Mouse (Mus musculus): ENCODE data around the gene Snrpd2. TPM values are rescaled to one million over a fixed set of nuclear protein-coding genes. Genes with fewer than 3 reads are reported as not detected.
"Not testable (repeated sequence)": the region's sequence is repeated elsewhere in the genome, so short reads cannot be mapped to it uniquely, and the experiment has no call there.

Snrpd2 gene
- total RNA-seq, 2 experiments from 2014 or later: 72.4 to 84.8 TPM

GRCm38 (mm10) chr7:19148180-19148874 is 1.2 kb upstream of the Snrpd2 start:
- no peak for DNase-seq (ENCODE audit: extremely low spot score in 1 of 2, low spot score in 1 of 2)

DNA sequence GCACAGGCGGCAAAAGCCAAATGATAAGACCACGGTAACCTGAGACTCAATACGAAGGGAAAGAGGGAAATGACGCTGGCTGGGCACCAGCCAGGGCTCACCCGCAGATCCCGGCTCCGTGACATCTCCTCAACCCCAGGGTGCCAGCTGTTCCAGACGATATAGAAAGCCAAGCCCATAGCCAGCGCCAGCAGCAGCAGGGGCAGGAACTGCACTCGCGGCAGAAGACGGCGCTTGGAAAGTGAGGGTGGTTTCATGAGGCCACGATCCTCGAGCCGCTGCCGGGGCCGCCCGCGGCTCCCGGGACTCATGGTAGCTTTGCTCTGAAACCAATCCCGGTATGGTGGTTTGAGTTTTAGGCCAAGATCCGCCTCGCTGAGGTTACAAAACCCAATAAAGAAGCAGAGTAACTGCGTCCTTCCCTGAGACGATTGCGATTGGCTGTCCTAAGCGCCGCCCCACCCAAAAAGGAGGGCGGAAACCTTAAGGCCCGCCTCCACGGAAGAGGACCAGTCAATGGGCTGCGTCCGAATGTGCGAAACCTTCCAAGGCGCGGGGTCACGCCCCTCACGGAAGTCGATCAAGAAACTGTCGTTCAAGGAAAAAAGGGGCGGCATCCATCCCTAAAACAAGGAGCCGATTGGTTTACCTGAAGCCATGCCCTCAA is 514 bp upstream of the Snrpd2 start, which contains the start of gene Qpctl:
TSS of gene Qpctl (minus strand) at position 417 of the 667 bp plus-strand sequence.
- peak; percentile 84 for DNase-seq (ENCODE audit: extremely low spot score in 1 of 2, low spot score in 1 of 2)

- not testable (repeated sequence) for DNase-seq (ENCODE audit: extremely low spot score in 1 of 2, low spot score in 1 of 2)
Measured at GRCm38 (mm10) chr7:19151121-19151520, 1.6 kb downstream of the Snrpd2 start.

DNA sequence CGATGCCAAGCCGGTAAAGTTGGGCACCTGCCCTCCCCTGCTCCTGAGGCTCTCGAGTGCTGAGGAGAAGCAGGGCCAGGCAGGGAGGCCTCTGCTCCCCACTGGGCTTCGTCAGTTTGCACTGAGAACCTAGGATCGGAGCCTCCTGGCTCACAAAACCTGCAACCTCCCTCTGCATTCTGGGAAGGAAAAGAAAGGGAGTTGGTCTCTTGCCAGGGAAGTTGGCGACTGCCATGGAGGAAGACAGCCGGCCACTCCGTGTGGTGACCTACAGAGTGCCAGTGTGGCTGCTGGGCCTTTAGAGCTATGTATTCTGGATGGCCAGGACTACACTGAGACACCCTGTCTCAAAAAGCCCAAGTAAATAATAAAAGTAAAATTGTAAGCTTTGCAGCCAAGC is 5.3 kb downstream of the Snrpd2 start:
- no peak for DNase-seq (ENCODE audit: extremely low spot score in 1 of 2, low spot score in 1 of 2)

- DNase-seq (ENCODE audit: extremely low spot score in 1 of 2, low spot score in 1 of 2): no peak
Measured at GRCm38 (mm10) chr7:19155825-19156475, 6.4 kb downstream of the Snrpd2 start.

GRCm38 (mm10) chr7:19157160-19157800 is 7.8 kb downstream of the Snrpd2 start:
- peak; percentile 96 to 97 for DNase-seq (ENCODE audit: extremely low spot score in 1 of 2, low spot score in 1 of 2)

GRCm38 (mm10) chr7:19158601-19159000 is 9.1 kb downstream of the Snrpd2 start:
- no peak for DNase-seq (ENCODE audit: extremely low spot score in 1 of 2, low spot score in 1 of 2)

DNA sequence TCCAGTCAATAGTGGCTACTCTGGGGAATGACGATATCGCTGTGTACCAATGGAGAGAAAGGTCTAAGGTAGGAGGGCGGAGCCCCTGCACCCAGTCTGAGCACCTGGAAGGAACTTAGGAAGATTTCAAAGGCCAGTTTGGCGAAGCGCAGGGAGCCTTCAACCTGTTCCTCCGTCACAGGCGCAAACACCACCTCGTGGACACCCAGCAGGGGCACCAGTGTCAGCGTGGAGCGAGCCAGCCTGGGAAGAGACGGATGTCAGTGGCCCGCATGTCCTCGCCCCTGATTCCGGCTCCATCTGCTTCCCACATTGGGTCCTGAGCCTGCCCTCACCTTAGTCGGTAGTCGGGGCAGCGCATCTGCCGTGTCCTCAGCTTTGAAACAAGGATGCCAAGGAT is 9.9 kb downstream of the Snrpd2 start:
- no peak for DNase-seq (ENCODE audit: extremely low spot score in 1 of 2, low spot score in 1 of 2)

DNA sequence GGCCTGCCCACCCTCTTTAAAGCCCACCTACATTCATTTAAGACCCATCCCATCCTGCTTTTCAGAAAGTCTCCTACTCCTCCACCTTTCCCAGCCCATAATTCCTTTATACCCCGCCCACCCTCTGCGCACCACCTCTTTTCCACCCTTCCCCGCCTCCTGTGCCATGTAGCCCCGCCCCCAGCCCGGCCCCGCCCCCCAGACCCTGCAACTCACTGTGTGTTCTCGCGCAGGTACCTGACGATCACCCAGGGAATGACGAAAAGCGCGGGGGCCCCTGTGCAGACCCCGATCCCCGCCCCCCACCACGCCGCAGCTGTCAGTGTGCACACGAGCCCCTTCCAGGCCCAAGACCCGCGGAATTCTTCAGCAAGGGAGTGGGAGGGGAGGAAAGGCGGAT is 10.6 kb downstream of the Snrpd2 start:
- DNase-seq (ENCODE audit: extremely low spot score in 1 of 2, low spot score in 1 of 2): no peak

- no peak for DNase-seq (ENCODE audit: extremely low spot score in 1 of 2, low spot score in 1 of 2)
Measured at GRCm38 (mm10) chr7:19162928-19163327, 13.4 kb downstream of the Snrpd2 start.

GRCm38 (mm10) chr7:19163752-19164151 is 14.2 kb downstream of the Snrpd2 start:
- no peak for DNase-seq (ENCODE audit: extremely low spot score in 1 of 2, low spot score in 1 of 2)

GRCm38 (mm10) chr7:19164189-19164588 is 14.7 kb downstream of the Snrpd2 start:
- DNase-seq (ENCODE audit: extremely low spot score in 1 of 2, low spot score in 1 of 2): no peak

DNA sequence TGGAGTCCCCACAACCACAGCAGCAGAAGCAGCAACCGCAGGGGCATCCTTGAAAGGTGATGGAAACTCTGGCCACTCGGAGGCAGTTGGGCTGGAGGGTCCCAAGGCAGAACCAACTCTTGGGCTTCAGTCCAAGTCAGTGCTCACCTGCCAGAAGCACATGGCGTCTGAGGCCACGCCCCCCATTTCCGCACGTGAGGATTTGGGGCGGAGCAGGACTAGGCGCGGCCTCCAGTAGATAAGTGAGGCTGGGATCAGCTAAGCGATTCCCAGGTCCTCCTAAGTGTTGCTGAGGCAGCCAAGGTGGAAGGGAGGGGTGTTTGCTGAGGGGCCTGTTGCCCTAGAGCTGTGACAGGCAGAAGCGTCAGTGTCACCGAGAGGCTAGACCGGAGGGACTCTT is 15.5 kb downstream of the Snrpd2 start:
- no peak for DNase-seq (ENCODE audit: extremely low spot score in 1 of 2, low spot score in 1 of 2)

DNA sequence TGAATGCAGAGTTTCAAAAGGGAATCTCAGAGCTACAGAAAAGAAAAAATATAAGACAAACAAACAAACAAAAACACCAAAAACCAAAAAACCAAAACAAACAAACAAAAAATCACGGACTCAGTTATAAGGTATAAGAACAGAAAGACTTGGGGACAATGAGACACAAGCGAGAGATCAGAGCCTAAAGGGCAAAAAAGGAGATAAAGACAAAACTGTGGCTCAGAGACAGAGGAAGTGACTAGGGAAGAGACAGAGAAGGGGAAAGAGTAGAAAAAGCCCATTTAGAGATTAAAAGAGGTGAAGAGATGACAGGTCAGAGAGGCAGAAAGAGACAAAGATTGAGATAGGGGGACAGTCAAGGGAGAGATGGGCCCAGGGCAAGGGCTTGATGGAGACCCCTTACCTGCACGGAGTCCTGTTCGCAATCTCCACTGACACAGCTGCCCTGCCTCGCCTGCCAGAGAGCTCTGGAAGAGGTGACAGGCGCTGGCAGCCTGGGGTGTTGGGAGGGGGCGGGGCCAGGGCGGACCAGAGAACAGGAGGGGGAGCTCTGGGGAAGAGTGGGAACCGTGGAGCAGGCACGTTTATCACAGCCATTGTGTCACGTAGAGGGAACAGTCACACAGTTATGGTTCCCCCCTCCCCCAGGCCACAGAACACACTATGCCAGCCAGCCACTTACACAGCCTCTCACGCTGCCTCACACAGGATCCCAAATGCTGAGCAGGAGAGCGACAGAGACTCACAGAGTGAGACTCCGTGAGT is 16.3 kb downstream of the Snrpd2 start, which contains the start of gene Gipr:
TSS of gene Gipr (minus strand) at position 472 of the 768 bp plus-strand sequence.
- no peak for DNase-seq (ENCODE audit: extremely low spot score in 1 of 2, low spot score in 1 of 2)

DNA sequence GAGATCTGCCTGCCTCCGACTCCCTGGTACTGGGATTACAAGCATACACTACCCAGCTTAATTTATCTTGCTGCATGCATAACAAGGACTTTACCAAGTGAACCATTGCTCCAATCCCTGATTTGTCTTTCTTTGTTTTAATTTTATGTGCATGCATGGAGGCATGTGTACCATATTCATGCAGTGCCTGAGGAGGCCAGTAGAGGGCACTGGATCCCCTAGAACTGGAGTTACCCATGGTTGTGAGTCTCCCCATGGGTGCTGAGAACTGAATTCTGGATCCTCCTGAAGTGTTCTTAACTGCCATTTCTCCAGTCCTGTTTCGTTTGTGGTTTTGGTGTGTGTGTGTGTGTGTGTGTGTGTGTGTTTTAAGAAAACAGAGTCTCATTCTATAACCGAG is 17.5 kb downstream of the Snrpd2 start:
- no peak for DNase-seq (ENCODE audit: extremely low spot score in 1 of 2, low spot score in 1 of 2)

- no peak for DNase-seq (ENCODE audit: extremely low spot score in 1 of 2, low spot score in 1 of 2)
Measured at GRCm38 (mm10) chr7:19169506-19169905, 20.0 kb downstream of the Snrpd2 start.

DNA sequence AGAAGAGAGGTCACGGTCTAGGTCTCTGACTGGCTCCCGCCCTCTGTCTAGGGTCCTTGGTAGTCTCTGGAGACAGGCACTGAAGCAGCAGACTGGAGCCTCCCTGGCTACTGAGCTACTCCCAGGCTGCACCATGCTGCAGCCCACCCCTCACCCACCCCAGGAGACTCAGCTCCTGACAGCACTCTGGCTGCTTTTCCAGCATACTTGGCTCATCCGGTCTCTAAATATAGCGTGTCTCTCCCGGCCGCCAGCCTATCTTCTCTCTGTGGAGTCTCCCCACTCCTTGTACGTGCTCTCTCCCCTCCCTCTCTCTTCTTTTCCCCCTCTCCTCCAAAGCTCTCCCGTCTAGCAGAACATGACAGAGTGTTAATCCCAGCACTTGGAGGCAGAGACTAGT is 20.6 kb downstream of the Snrpd2 start:
- DNase-seq (ENCODE audit: extremely low spot score in 1 of 2, low spot score in 1 of 2): no peak

- no peak for DNase-seq (ENCODE audit: extremely low spot score in 1 of 2, low spot score in 1 of 2)
Measured at GRCm38 (mm10) chr7:19171831-19172230, 22.3 kb downstream of the Snrpd2 start.

DNA sequence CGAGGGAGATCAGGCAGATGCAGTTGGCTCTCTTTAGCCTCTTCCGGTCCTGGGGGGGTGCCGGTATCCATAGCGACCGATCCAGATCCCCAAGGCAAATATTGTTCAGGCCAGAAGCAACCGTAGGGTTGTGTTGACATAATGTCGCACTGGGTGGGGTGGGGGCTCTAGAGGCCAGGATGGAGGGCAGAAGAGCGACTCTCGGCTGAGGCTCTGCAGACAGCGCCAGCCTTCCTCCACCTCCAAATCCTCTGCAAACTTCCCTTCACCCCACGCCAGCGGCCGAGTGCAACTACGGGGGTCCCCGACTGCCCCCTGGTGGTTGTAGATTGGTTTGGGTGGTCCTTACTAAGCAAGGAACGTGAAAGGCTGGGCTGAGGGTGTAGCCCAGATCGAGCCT is 23.4 kb downstream of the Snrpd2 start:
- DNase-seq (ENCODE audit: extremely low spot score in 1 of 2, low spot score in 1 of 2): peak; percentile 85 to 95
